In genomic region chr19:32386556-32387402, GRCm38 (mm10) we compare ENCODE assay signal across 8 mouse cellular contexts. TPM values are rescaled to one million over a fixed set of nuclear protein-coding genes. Genes with fewer than 3 reads are reported as not detected.
DNase-seq lines count a peak whose midpoint lies in the region; ATAC-seq and TF ChIP-seq lines count a peak whose summit lies in the region.

No protein-coding gene starts in this region.

- H3K9ac ChIP-seq in intestine, postnatal 0 days (ENCODE audit: low read depth, low read length) = peak overlapping the region; percentile 70; the same call in 1 of the 2 replicates
- 0 out of 2 replicates have a peak overlapping the region, but pooled peaks have one; percentile 1 for H3K9ac ChIP-seq in liver, embryonic 11.5 days (ENCODE audit: low read depth, low read length)

- H3K4me2 ChIP-seq in intestine, postnatal 0 days (replicated peaks; ENCODE audit: low read depth) = peak overlapping the region; percentile 97
- peak overlapping the region; percentile 99 for H3K4me2 ChIP-seq in liver, embryonic 11.5 days

- peaks cover 13% of the 10 kb centered on the region for H3K36me3 ChIP-seq in megakaryocyte, embryonic 14.5 days (replicated peaks; ENCODE audit: low read length)
- H3K36me3 ChIP-seq in intestine, postnatal 0 days (ENCODE audit: control insufficient read depth, insufficient read depth) = no peaks in the 10 kb centered on the region
- no peaks in the 10 kb centered on the region for H3K36me3 ChIP-seq in liver, embryonic 11.5 days (ENCODE audit: control insufficient read depth, insufficient read depth, low read length)

- H3K4me1 ChIP-seq in megakaryocyte, embryonic 14.5 days = peaks cover 76% of the 10 kb centered on the region
- H3K4me1 ChIP-seq in intestine, postnatal 0 days (replicated peaks; ENCODE audit: control insufficient read depth, insufficient read depth, low read length) = peaks cover 8% of the 10 kb centered on the region
- H3K4me1 ChIP-seq in liver, embryonic 11.5 days (replicated peaks; ENCODE audit: control insufficient read depth, insufficient read depth, low read length) = peaks cover 20% of the 10 kb centered on the region

- no peak for TF ChIP-seq CTCF in intestine, postnatal 0 days (IDR thresholded peaks at IDR 0.05; ENCODE audit: low read depth)

- 36% methylated on average over 19 of the region's 19 CpGs for WGBS in intestine, postnatal 0 days
- 28% methylated on average over 19 of the region's 19 CpGs for WGBS in liver, embryonic 11.5 days

- H3K9me3 ChIP-seq in megakaryocyte, embryonic 14.5 days = no peaks in the 10 kb centered on the region
- H3K9me3 ChIP-seq in intestine, postnatal 0 days (ENCODE audit: control insufficient read depth) = no peaks in the 10 kb centered on the region
- no peaks in the 10 kb centered on the region; the same call in 1 of the 2 replicates for H3K9me3 ChIP-seq in liver, embryonic 11.5 days (ENCODE audit: control insufficient read depth, low read length)

- no peak for ATAC-seq in megakaryocyte, adult 5-6 weeks (ENCODE audit: poor library complexity, severe bottlenecking)
- ATAC-seq in intestine, postnatal 0 days = no peak
- ATAC-seq in liver, embryonic 11.5 days (replicated peaks; ENCODE audit: low FRiP score) = no peak

- peak overlapping the region; percentile 97 for H3K4me3 ChIP-seq in megakaryocyte, embryonic 14.5 days (replicated peaks)
- peak overlapping the region; percentile 76 for H3K4me3 ChIP-seq in intestine, postnatal 0 days (ENCODE audit: low read depth, low read length)
- H3K4me3 ChIP-seq in liver, embryonic 11.5 days (ENCODE audit: low read depth, low read length) = peak overlapping the region; percentile 80

- H3K27me3 ChIP-seq in megakaryocyte, embryonic 14.5 days (replicated peaks) = no peaks in the 10 kb centered on the region
- H3K27me3 ChIP-seq in intestine, postnatal 0 days (replicated peaks; ENCODE audit: control insufficient read depth, insufficient read depth, low read length) = no peaks in the 10 kb centered on the region
- H3K27me3 ChIP-seq in liver, embryonic 11.5 days (replicated peaks; ENCODE audit: control insufficient read depth, insufficient read depth, low read length) = peaks cover 3% of the 10 kb centered on the region; the same call in 1 of the 2 replicates

- peak; percentile 74 for DNase-seq in cerebellum, postnatal 10 days
- peak; percentile 87 to 89 for DNase-seq in heart, adult 18-20 months
- DNase-seq in liver, embryonic 11.5 days (ENCODE audit: low spot score) = no peak
- DNase-seq in neural tube, embryonic 10.5 days (ENCODE audit: extremely low spot score, low spot score) = peak; percentile 27
- DNase-seq in spleen, adult 18-20 months = no peak

- no peak overlapping the region for H3K27ac ChIP-seq in intestine, postnatal 0 days (ENCODE audit: low read depth, low read length)
- no peak overlapping the region for H3K27ac ChIP-seq in liver, embryonic 11.5 days (ENCODE audit: low read depth, low read length)

RNA-seq across cellular contexts. Expression of gene Sgms1, which starts 2.7 kb away (rescaled TPM):
- 6.8 and 10.8 TPM in 2 replicates for polyA plus RNA-seq in megakaryocyte, embryonic 14.5 days (2012; ENCODE audit: insufficient read depth, low replicate concordance)
- total RNA-seq in megakaryocyte, adult 5-6 weeks (2015) = 45.4 and 48.3 TPM in 2 replicates
- 44.9 and 69.6 TPM in 2 replicates for total RNA-seq in megakaryocyte, adult 5-6 weeks (2017)
- total RNA-seq in heart, adult 18-20 months (2021) = 10 to 100 TPM; 55.3 to 63.9 TPM
- 18.6 and 23.6 TPM in 2 replicates for polyA plus RNA-seq in intestine, postnatal 0 days (2015; fragmentation: Nextera tagmentation; extraction: Ambion mirVana)
- 31.4 and 32.0 TPM in 2 replicates for polyA plus RNA-seq in liver, embryonic 11.5 days (2014; fragmentation: Nextera tagmentation; extraction: Ambion mirVana)

Comparison
In these comparisons a context has a peak if more than half of its experiments do, and no peak if none do; other contexts are left out.
1. DNase-seq: peak in cerebellum, postnatal 10 days (2 of 2), heart, adult 18-20 months (2 of 2) and neural tube, embryonic 10.5 days (single experiment); none in liver, embryonic 11.5 days (single experiment) and spleen, adult 18-20 months (0 of 2).
2. Peak in every context shown above with its lines, with median percentiles within 50 percentile points of each other: H3K4me3 ChIP-seq.